Mouse (Mus musculus) stomach, adult 2 months (tissue): ENCODE data around the gene Olfr1511. TPM values are rescaled to one million over a fixed set of nuclear protein-coding genes. Genes with fewer than 3 reads are reported as not detected.

Experiments used
- polyA plus RNA-seq: library from polyadenylated mRNA; depleted of rRNA; stranded (reverse); fragments of >200 nt; gene quantifications from 2 replicates; pipeline ENCODE4 v1.2.3, GENCODE M21; 2012; rRNA removed

Olfr1511 gene
- not detected in 2 replicates for polyA plus RNA-seq

DNA sequence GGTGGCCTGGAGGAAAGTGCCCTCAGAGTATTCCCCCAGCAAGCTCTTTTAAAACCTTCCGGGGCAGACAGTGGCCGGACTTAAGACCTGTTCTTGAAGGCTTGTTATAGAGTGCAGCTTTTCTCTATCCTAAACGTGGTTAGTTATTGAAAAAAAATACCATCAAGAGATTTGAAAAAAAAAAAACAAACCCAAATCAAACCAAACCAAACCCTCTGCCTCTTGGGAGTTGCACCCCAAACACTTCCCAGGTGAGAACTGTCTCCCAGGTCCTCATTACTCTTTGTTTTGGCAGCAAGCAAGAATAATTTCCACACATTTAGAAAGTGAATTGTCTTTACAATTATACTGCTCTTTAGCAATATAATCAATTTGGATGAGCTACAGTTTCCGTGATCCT lies at the start of gene Olfr1511:
Gene Olfr1511 (minus strand): TSS at position 101 of the 400 bp plus-strand sequence.

DNA sequence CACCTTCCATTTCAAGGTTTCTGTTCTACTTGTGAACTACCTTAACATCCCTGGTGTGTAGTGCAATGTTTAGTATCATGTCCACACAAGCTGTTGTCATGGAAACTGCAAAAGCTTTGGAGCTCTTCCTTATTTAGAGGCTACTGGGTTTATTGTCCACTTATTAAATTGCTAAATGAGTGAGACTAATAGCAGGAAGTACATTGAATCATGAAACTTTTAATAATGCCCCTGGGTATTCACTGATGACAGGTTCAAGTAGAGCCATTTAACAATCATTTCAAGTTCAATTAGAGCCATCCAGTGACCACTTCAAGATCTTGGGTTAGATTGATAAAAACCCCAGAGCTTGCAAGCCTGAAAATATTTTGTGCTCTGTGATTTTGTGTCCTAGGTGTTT lies 45.5 kb upstream of the Olfr1511 start, which contains the start of gene Olfr1509:
Gene Olfr1509 (plus strand): TSS at position 301 of the 400 bp plus-strand sequence.

DNA sequence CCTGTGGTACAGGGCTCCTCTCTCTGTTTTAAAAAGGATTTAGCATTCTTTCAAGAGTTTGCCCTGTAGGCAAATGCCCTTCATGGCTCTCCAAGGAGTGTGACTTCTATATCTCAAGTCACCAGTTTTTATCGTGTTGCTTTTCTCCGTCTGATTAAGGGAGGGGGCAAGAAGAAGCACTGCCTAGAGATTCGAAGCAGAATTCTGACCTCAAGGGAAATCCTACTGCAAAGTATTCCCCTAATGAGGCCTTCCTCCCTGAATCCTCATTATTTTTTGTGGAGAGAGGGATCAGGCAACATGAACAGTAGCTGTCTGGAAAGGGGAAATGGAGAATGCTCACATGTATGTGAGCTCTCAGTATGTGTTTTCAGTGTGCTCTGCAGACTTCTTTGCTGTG lies 17.1 kb upstream of the Olfr1511 start, which contains the start of gene Olfr1510:
Gene Olfr1510 (minus strand): TSS at position 101 of the 400 bp plus-strand sequence.

DNA sequence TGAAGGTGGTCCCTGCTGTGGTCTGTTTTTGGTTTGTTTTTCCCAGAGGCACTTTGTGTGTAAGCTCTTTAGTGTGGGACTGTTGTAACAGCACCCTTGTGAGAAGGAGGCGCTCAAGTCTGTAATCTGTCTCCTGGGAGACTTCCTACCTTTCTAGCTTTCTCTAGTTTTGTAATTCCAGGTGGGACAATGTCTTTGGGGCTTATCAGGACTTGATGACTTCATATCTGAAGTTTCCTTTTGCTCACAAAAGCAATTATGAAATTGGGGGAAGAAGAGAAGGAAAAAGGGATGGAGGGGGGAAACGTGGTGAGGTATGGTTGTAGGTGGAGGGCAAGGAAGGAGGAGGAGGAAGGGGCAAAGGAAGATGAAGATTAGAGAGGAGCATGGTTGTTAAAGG lies 18.1 kb downstream of the Olfr1511 start, which contains the start of gene Olfr1512:
Gene Olfr1512 (minus strand): TSS at position 101 of the 400 bp plus-strand sequence.

DNA sequence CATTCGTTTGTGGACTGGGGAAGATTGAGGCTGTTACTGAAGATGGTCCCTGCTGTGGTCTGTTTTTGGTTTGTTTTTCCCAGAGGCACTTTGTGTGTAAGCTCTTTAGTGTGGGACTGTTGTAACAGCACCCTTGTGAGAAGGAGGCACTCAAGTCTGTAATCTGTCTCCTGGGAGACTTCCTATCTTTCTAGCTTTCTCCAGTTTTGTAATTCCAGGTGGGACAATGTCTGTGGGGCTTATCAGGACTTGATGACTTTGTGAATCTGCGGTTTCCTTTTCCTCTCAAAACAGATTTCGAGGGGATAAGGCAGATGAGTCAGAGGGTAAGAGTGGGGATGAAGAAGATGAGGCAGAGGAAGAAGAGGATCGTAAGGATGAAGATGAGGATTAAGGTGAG lies 40.9 kb downstream of the Olfr1511 start, which contains the start of gene Olfr1513:
Gene Olfr1513 (minus strand): TSS at position 101 of the 400 bp plus-strand sequence.

Other genes with a start within 250 kb of the Olfr1511 start
- gene Supt16, start 200.0 kb downstream of the Olfr1511 start, polyA plus RNA-seq: 2.0 and 3.1 TPM in 2 replicates
- 10.5 and 13.2 TPM in 2 replicates for gene Chd8, start 139.6 kb downstream of the Olfr1511 start, polyA plus RNA-seq
- 12.2 and 13.6 TPM in 2 replicates for gene Tox4, start 118.2 kb downstream of the Olfr1511 start, polyA plus RNA-seq
- 1.1 and 1.8 TPM in 2 replicates for gene Rab2b, start 117.8 kb downstream of the Olfr1511 start, polyA plus RNA-seq
- 5.2 and 7.9 TPM in 2 replicates for gene Mettl3, start 92.3 kb downstream of the Olfr1511 start, polyA plus RNA-seq
- gene Sall2, start 68.6 kb downstream of the Olfr1511 start, polyA plus RNA-seq: 0.73 and 0.97 TPM in 2 replicates
- gene Olfr1513, start 41.0 kb downstream of the Olfr1511 start, polyA plus RNA-seq: not detected in 2 replicates
- not detected in 2 replicates for gene Olfr1512, start 18.2 kb downstream of the Olfr1511 start, polyA plus RNA-seq
- not detected in 2 replicates for gene Olfr1510, start 17.0 kb upstream of the Olfr1511 start, polyA plus RNA-seq
- not detected in 2 replicates for gene Olfr1509, start 45.6 kb upstream of the Olfr1511 start, polyA plus RNA-seq
- not detected in 2 replicates for gene Olfr1508, start 70.1 kb upstream of the Olfr1511 start, polyA plus RNA-seq
- not detected in 2 replicates for gene Olfr1507, start 98.4 kb upstream of the Olfr1511 start, polyA plus RNA-seq